Mouse (Mus musculus) embryo, embryonic 11.5 days (tissue): Measurements from ENCODE around the gene Card14.
"Not testable (repeated sequence)": the region's sequence is repeated elsewhere in the genome, so short reads cannot be mapped to it uniquely, and the experiment has no call there.

ENCODE experiments used
- DNase-seq: peaks from one replicate; pipeline ENCODE4 v3.0.0-alpha.2; 2012; ENCODE audit warnings: low read depth, low spot score

The Card14 gene

DNA sequence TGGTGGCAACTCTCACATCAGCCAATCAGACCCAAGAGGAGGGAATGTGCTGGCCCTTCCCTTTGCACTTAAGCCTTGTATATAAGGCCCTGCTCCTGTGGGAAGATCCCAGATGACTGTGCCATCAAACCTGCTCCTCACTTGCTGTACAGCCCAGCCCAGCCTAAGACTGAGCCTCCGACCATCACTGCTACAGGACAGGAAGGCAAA lies at the start of gene Card14:
Gene Card14, plus strand, starts transcription at position 111 of the 210 bp plus-strand sequence.
- no peak for DNase-seq

DNA sequence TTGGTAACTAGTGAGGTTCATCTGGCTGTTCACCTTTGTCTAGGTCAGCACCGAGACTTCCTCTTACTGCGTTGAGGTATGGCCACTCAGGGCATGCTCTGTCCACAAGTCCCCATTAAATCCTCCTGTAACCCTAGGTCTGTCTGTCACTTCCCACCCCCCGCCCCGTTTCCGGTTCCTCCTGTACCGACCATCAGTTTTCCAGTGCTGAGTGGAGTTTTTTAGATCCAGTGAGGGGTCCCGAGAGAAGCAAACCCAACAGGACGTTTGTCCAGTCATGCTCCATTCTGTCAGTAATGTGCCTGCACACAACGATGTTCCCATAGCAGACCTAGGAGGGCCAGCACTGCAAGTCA lies 49.4 kb upstream of the Card14 start:
- DNase-seq = no peak

DNA sequence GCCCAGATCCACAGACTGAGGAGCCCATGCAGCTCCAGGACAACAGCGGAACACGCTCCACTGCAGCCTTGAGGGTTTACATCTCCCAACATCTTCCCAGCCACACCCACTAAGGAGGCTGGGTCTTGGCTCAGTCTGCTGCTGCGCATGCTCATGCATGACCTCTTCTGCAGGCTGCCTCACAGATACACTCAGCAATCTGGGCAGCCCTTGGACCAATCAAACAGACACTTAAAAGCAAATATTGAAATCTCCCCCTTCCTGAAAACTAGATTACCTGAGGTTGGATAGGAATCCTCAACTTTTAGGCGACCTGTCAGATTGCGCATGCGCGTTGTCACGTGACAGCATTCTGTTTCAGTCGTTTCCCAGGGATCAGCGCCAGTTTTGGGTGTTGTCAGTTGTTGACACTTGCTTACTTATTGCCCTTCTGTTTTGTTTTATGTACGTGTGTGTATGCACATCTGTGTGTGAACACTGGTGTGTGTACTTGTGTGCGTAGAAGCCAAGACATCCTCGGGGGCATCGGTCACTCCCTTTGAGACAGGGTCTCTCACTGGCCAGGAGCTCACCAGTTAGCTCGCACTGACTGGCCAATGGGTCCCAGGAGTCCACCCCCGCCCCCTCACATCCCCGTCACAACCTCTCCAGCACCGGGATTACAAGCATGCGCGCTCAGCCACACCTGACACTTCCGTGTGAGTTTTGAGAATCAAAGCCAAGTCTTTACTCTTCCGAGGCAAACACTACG lies 48.8 kb upstream of the Card14 start:
- no peak for DNase-seq

DNA sequence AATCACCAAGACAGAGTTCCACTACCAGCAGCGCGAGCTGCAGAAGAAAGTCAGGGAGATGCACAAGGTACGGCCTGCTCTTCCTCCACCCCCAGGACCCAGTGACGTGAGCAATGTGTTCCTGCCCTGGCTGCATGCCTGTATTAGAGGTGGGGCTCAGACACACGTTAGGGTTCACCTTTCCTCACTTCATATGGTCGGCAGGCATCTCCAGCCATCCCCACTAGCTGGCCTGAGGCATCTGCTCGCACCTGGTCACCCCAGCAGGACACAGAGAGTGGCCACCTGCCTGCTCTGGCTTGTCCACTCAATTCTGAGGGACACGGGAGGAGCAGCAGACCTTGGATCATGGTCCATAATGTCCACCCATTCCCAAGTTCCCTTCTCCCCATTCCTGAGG lies 47.6 kb upstream of the Card14 start:
- no peak for DNase-seq

DNA sequence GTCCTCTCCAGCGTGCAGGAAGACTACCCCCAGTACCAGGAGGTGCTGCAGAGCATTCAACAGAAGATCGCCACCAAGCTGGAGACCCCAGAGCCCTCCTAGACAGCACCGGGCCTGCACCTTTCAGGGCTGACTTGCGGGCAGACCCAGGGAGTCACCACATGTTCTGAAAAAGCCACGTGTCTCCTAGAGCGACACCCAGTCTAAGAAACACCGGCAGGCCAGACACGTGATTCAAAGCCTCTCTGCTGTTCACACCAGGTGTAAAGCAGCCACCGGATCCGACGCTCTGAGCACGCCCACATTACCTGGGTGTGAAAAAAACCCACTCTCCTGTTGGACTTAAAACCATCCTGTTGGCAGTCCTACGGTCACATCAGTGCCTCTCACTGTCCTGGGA lies 43.2 kb upstream of the Card14 start:
- no peak for DNase-seq

DNA sequence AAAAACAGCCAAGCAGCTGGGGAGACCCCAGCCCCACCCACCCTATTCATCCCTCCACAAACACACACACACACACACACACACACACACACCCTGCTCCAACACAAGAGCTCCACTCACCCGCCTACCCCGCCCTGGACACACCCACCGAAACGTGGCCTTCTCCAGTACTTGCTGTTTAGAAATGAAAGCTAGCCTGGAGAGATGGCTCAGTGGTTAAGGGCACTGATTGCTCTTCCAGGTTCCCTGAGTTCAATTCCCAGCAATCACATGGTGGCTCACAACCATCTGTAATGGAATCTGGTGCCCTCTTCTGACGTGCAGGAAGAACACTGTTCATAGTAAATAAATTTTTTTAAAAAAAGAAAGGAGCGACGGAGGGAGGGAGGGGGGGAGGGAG lies 41.8 kb upstream of the Card14 start:
- DNase-seq = no peak

DNA sequence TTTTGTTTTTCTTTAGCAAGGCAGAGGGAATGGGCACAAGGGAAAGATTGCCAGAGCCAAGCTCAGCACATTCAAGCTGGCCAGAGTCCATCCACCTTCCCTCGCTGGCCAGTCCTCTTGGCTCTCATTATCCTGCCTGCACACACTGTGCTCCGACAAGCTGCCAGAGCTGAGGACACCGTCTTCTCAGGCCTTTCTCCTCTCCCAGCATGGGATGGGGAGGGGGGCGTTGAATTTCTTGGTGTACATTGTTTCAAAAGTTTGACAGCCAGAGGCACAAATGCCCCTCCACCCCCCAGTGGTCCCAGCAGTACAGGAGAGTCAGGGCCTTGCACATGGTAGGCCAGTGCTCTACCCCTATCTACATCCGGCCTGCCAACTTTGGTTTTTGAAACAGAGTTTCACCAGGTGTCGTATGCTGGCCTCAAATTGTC lies 40.3 kb upstream of the Card14 start:
- DNase-seq = no peak

DNA sequence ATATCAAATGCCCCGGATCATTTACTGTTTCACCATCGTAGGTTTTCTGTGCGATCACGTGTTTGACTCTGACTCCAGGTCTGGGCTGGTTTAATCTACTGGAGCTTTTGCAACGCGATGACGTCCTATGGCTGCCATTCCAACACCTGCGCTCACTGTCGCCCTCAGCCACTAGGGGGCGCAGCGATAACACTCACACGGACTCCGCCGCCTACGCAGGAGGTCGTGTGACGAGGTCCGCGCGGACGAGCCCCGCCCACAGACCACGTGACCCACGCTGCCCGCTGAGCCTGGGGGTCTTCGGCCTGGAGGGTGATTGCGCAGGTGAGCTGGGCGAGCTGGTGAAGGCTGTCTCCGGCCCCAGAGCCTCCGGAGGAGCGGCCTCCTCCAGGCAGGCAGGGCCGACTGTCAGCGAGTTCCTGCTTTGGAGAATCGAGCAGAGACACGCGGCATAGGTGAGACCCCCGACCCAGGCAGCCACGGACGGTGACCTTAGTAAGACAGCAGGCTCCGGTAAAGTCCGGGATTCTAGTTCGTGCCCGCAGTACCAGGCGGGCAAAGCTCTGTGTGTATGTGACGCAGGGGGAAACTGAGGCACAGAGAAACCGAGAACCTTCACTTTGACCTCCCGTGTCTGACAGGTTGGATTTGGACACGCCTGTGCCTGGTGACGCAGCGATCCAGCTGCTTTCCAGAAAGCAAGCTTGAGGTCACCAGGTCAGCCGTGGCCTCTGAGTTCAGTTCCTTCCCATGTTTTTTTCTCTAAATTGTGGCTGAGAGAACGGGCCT lies 39.6 kb upstream of the Card14 start, which contains the start of gene Gaa:
Gene Gaa, plus strand, starts transcription at position 120 of the 789 bp plus-strand sequence.
- DNase-seq = peak; percentile 90

DNA sequence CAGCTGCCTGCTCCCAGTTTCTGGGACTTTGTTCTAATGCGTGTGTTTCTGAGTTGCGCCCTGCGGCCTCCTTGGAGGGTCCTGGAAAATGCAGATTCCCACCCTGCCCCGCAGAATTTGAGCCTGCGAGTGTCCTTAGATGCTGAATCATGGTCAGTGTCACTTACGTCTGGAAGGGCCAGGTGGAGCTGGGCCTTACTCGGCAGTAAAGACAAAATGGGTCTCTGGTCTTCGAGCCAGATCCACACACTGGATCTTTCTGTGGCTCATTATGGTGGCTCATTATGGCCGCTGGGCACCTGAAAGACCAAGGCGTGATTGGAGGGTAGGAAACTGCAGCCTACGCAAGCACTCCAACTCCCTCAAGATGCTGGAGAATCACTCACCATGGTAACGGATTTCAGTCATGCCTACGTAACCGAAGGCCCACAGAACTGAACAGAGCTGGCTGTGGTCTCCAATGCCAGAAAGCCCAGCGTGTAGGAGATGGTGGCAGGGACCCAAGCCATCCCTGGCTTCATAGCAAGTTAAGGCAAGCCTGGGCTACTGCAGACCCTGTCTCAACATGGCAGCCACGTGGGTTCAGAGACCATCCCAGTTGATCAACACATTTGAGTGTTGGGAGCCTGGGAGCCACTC lies 38.9 kb upstream of the Card14 start:
- DNase-seq = no peak

DNA sequence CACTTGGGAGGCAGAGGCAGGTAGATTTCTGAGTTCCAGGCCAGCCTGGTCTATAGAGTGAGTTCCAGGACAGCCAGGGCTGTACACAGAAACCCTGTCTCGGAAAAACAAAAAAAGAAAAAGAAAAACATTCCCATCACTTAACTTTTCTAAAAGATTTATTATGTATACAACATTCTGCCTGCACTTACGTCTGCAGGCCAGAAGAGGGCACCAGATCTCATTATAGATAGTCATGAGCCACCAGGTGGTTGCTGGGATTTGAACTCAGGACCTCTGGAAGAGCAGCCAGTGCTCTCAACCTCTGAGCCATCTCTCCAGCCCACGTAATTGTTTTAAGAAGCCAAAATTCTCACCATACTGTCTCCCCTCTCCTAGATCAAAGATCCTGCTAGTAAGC lies 35.1 kb upstream of the Card14 start:
- DNase-seq = not testable (repeated sequence)

DNA sequence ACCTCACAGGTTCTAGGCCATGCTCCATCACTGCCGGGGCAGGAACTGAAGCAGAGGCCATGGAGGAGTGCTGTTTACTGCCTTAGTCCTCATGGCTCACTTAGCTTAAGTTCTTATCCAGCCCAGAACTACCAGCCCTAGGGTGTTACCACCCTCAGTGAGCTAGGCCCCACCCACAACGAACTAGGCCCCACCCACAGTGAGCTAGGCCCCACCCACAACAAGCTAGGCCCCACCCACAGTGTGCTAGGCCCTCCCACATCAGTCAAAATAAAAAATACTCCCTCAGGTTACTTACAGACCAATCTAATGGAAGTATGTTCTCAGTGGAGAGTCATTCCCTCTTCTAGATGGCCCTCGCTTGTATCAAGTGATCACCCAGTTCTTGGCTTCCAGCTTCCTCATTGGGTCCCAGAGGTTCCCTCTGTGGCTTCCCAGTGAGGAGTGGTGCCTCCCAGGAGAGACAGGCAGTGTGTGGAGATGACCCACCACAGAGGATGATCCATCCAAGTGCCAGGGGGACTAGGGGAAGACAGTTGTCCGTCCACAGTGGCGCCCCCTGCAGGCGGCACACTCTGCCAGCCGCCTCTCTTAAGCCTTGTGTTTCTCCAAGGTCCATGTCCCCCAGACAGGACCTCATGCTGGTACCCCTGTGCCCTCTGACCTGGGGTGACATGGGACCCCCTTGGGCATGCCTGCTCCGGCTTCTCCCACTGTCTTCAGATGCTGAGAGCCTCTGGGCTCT lies 34.2 kb upstream of the Card14 start:
- no peak for DNase-seq

DNA sequence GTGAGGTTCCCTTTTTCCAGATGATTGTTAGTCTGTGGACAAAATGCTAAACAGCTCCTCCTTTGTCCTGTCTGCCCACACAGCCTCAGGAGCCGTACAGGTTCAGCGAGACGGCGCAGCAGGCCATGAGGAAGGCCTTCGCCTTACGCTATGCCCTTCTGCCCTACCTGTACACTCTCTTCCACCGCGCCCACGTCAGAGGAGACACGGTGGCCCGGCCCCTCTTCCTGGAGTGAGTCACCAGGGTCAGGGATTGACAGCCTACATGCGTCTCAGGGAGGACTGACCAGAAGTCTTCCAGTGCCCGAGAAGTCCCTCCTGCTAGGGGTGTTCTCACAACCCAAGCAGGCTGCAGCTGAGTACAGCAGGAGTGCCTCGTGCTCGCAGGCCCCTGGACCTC lies 26.5 kb upstream of the Card14 start:
- no peak for DNase-seq

DNA sequence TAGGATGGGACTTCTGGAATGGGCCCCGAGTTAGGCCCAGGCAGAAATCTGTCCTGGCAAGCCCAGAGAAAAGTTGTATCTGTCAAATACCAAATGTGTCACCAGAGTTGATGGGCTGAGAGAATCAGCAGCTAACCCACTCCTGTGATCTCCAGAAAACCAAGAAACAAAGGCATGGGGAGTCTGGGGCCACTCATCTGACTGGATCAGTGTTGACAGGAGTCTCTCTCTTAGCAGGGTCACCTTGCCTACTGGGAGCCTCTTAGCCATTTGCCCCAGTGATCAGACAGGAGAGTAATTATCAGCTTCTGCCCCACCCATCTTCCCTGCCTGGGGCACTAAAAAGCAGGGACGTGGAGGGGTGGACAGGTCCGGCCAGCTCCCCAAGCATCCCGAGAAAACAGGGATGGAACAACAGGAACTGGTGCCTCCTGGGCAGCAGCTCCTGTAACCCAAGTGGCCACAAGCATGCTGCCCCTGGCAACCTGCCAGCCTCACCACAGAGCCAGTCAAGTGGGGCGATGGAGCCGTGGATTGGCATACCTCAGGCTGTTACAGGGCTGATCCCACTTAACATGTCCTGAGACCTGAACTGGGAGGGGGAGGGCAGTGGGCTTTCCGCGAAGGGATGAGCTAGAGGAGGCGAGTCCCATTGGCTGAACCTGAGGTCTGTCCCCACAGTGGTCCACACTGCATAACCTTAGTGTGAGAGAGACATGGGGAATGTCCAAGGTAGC lies 21.6 kb upstream of the Card14 start:
- DNase-seq = no peak

DNA sequence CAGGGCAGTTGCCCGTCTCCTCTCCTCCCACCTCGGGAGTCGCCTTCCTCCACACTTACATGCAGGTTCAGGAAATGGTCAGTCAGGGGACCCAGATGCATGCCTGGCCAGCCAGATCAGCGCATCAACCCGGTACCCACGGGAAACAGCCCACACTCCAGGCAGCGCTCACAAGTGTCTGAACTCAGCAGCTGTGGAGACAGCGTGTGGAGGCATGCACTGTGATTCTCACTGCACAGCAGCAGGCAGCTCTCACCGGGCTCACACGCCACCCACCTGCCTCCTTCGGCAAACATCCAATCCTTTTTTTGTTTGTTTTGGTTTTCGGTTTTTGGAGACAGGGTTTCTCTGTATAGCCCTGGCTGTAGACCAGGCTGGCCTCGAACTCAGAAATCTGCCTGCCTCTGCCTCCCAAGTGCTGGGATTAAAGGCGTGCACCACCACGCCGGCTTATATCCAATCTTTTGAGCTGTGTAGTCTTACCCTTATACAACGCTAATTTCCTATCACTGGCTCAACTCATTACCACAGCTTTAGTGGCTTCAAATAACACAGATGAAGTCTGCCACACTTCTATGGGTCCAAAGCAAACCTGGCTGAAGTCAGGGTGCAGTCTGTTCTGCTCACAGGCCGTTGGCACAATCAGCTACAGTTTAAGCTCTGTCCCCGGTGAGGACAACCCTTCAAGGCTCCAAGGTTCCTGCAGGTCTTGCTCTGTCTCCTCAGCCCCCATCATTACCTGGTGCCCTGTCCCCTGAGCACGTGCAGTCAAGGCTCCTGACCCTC lies 20.2 kb upstream of the Card14 start:
- no peak for DNase-seq

DNA sequence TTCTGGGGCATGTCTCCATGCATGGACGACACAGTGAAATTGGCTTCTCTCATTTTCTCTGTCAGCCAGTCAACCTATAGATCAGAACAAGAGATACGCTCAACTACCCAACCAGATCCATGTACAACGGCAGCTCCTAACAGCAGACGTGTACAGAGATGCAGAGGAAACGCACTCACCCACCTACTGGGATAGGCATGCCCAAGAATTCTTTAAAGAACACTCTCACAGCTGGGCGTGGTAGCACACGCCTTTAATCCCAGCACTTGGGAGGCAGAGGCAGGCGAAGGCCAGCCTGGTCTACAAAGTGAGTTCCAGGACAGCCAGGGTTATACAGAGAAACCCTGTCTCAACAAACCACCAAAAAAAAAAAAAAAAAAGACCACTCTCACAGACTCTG lies 14.7 kb upstream of the Card14 start:
- DNase-seq = not testable (repeated sequence)

DNA sequence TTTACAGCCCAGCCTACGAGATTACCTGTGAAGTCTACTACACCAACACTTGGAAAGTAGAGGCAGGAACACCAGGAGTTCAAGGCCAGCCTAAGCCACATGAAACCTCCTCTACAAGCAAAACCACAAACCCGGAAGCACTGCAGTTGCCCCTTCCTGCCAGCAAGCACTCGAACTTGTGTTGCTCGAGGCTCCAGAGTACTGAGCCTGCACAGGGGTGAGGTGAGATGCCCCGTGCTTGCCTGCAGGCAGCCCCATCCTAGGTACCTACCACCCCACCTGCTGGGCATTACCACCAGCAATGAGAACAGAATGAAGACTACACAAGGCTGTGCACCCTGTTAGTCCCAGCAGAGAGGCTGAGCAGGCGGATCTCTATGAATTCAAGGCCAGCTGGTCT lies 9.6 kb upstream of the Card14 start:
- no peak for DNase-seq

DNA sequence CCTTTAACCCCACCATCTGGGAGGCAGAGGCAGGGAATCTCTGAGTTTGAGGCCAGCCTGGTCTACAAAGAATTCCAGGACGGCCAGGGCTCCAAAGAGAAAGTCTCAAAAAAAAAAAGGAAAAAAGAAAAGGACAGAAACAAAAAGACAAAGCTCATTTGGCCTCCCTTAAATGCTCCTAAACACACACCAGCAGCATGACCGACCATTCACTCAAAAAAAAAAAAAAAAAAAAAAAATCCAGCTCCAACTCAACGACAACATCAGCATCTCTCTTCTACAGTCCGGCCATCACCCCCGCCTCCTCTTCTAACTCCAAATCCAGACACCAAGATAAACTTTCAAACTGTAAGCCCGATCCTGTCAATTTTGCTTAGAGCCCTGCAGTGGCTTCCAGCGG lies 8.7 kb upstream of the Card14 start:
- DNase-seq = no peak

DNA sequence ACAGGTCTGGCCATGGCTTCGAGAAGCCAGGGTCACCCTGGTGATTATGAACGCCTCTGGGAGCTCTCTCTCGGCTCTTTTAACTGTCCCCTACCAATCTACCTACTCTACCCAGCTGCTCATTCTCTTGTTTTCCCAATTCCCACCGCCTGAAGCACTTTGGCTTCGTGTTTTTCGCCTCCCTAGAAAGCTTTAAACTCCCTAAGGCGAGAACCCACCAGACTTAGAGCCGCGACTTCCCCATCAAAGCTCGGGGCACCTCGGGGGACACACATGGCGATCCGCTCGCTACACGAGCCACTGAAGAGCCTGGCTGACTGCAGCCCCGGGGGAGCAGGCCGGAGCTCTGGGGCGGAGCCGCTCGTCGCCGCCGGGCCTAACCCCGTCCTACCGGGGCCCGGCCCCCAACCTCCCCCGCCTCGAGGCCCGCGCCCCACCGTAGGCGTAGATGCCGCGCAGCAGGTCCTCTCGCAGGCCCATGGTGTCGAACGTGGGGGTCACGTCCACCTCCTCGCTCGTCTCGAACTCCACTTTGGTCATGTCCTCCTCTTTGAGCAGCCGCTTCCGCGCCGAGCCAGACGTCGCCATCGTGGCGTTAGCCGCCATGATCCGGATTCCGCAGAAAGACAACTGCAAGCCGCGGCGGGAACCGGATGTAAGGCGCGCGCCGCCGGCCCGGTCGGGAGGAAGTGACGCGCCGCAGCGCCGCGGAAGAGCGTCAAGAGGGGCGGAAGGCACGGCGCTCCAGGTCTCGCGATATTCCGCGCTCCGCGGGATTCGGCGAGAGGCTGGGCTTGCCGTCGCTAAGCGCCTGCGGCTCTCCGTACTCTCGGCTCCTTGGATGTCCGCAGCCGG lies 8.0 kb upstream of the Card14 start, which contains the start of gene Eif4a3:
Gene Eif4a3, minus strand, starts transcription at position 699 of the 855 bp plus-strand sequence.
- peak; percentile 98 for DNase-seq

DNA sequence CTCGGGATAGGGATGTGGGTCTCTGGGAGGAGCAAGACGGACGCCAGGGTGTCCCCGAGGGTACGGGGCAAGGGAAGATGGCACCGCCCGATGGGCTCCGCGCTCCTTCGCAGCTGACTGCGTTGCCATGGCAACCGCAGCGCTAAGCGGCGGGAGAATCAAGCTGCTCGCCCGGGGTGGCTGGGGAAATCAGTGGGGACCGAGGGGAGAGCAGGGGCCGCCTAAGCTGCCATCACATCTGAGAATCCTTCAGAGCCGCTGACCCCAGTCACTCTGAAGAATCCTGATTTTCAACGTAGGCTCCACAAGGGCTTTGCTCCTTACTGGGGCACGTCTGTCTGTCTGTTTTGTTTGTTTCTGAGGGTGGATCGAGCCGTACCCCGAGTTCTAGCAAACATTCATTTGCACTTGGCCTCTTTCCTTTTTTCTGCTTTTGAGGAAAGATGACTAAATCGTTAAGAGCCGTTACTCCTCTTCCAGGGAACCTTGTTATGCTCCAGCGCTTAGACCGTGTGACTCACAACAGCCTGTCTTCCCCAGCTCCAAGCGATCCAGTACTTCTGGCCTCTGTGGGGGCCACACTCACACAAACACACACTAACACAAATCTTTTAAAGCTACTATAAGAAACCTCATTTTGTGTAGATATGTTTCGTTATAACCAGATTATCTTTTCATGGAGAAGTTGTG lies 7.2 kb upstream of the Card14 start:
- no peak for DNase-seq
